Mouse (Mus musculus): ENCODE measurements around the gene Pepd.

GRCm38 (mm10) chr7:35044719-35045118 lies 132.5 kb downstream of the Pepd start:
- TF ChIP-seq MYOG (IDR thresholded peaks at IDR 0.05; ENCODE audit: control insufficient read depth in 1 of 3, insufficient read depth in 1 of 3, insufficient read length in 2 of 3, low read depth in 2 of 3) (no peak), MAX (IDR thresholded peaks at IDR 0.05; ENCODE audit: low read depth) (no peak), TCF12 (IDR thresholded peaks at IDR 0.05; ENCODE audit: insufficient read depth, poor library complexity, severe bottlenecking) (no peak)

Measured in myocyte (in vitro differentiated cells).